Mouse (Mus musculus): ENCODE results near the gene Prr11. TPM values are rescaled to one million over a fixed set of nuclear protein-coding genes. Genes with fewer than 3 reads are reported as not detected.
A peak's percentile ranks its signal among the peaks of the same experiment; 100 is the strongest.
"Not testable (repeated sequence)": the region's sequence is repeated elsewhere in the genome, so short reads cannot be mapped to it uniquely, and the experiment has no call there.

Prr11 gene
- polyA plus RNA-seq, 1 experiment, result 20.0 TPM

- TF ChIP-seq CTCF (IDR thresholded peaks at IDR 0.05; ENCODE audit: low read depth, low read length) (no peak), POLR2A (IDR thresholded peaks at IDR 0.05; ENCODE audit: borderline replicate concordance, low read depth, low read length) (no peak)
- Histone ChIP-seq H3K4me1 (ENCODE audit: control insufficient read depth, insufficient read depth, low read length) (0 out of 2 replicates have a peak, but pooled peaks cover 4% of the 10 kb centered on the region), H3K4me3 (ENCODE audit: insufficient read depth, low read length) (no peak overlapping the region), H3K27ac (ENCODE audit: insufficient read depth, low read depth, low read length) (no peak overlapping the region)
Measured at GRCm38 (mm10) chr11:87056286-87056685, 52.2 kb downstream of the Prr11 start.

DNA sequence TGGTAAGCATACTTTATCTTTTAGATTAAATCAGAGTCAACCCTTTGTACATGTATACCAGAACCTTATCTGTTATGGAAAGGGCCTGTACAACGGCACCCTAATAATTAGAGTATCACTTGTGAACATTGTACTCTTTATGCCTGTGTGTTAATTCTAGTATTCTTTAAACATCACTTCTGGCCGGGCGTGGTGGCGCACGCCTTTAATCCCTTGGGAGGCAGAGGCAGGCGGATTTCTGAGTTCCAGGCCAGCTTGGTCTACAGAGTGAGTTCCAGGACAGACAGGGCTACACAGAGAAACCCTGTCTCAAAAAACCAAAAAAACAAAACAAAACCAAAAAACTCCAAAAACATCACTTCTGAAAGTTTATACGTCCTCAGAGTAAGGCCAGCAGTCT is 59.6 kb downstream of the Prr11 start:
- H3K27ac ChIP-seq (ENCODE audit: insufficient read depth, low read depth, low read length); H3K4me1 ChIP-seq (ENCODE audit: control insufficient read depth, insufficient read depth, low read length); H3K4me3 ChIP-seq (ENCODE audit: insufficient read depth, low read length): not testable (repeated sequence)

GRCm38 (mm10) chr11:87046968-87047367 is 61.5 kb downstream of the Prr11 start:
- Histone ChIP-seq H3K4me1 (ENCODE audit: control insufficient read depth, insufficient read depth, low read length) (0 out of 2 replicates have a peak, but pooled peaks cover 3% of the 10 kb centered on the region), H3K27ac (ENCODE audit: insufficient read depth, low read depth, low read length) (no peak overlapping the region), H3K4me3 (ENCODE audit: insufficient read depth, low read length) (no peak overlapping the region)
- TF ChIP-seq CTCF (IDR thresholded peaks at IDR 0.05; ENCODE audit: low read depth, low read length) (no peak), POLR2A (IDR thresholded peaks at IDR 0.05; ENCODE audit: borderline replicate concordance, low read depth, low read length) (no peak)

- no peak for TF ChIP-seq CTCF (IDR thresholded peaks at IDR 0.05; ENCODE audit: low read depth, low read length)
- no peak for TF ChIP-seq POLR2A (IDR thresholded peaks at IDR 0.05; ENCODE audit: borderline replicate concordance, low read depth, low read length)
- Histone ChIP-seq H3K4me1 (ENCODE audit: control insufficient read depth, insufficient read depth, low read length) (peaks cover 19% of the 10 kb centered on the region), H3K4me3 (ENCODE audit: insufficient read depth, low read length) (no peak overlapping the region), H3K27ac (ENCODE audit: insufficient read depth, low read depth, low read length) (no peak overlapping the region)
Measured at GRCm38 (mm10) chr11:87043052-87043451, 65.5 kb downstream of the Prr11 start.

- H3K27ac ChIP-seq (ENCODE audit: insufficient read depth, low read depth, low read length), result peak overlapping the region; percentile 93
- peaks cover 19% of the 10 kb centered on the region for H3K4me1 ChIP-seq (ENCODE audit: control insufficient read depth, insufficient read depth, low read length)
- H3K4me3 ChIP-seq (ENCODE audit: insufficient read depth, low read length), result no peak overlapping the region
- TF ChIP-seq CTCF (IDR thresholded peaks at IDR 0.05; ENCODE audit: low read depth, low read length) (no peak), POLR2A (IDR thresholded peaks at IDR 0.05; ENCODE audit: borderline replicate concordance, low read depth, low read length) (no peak)
Measured at GRCm38 (mm10) chr11:87039307-87039963, 69.1 kb downstream of the Prr11 start.

Other genes starting within 250 kb of the Prr11 start
- gene Ypel2, start 115.0 kb downstream of the Prr11 start, polyA plus RNA-seq (2012; ENCODE audit: insufficient read depth, insufficient read length, missing spikeins), result 19.5 and 19.8 TPM in 2 replicates
- 41.1 and 43.1 TPM in 2 replicates for gene Gdpd1, start 34.6 kb downstream of the Prr11 start, polyA plus RNA-seq (2012; ENCODE audit: insufficient read depth, insufficient read length, missing spikeins)
- 11.2 and 12.9 TPM in 2 replicates for gene Smg8, start 21.9 kb downstream of the Prr11 start, polyA plus RNA-seq (2012; ENCODE audit: insufficient read depth, insufficient read length, missing spikeins)
- 26.7 and 30.5 TPM in 2 replicates for gene Ska2, start 526 bp upstream of the Prr11 start, polyA plus RNA-seq (2012; ENCODE audit: insufficient read depth, insufficient read length, missing spikeins)
- gene Trim37, start 18.4 kb upstream of the Prr11 start, polyA plus RNA-seq (2012; ENCODE audit: insufficient read depth, insufficient read length, missing spikeins), result 10.5 TPM in 2 replicates

All from bone marrow macrophage, adult 2 months (primary cell).